Mouse (Mus musculus) left cerebral cortex, adult 9 months (tissue): ENCODE data around the gene Cct5.
A peak's percentile ranks its signal among the peaks of the same experiment; 100 is the strongest.
"Not testable (repeated sequence)": the region's sequence is repeated elsewhere in the genome, so short reads cannot be mapped to it uniquely, and the experiment has no call there.

ENCODE experiments used
- DNase-seq, 2 experiments: peaks; one replicate each; pipeline ENCODE4 v3.0.0; 2022; ENCODE audit warnings: low spot score in 2 of 2

The Cct5 gene

DNA sequence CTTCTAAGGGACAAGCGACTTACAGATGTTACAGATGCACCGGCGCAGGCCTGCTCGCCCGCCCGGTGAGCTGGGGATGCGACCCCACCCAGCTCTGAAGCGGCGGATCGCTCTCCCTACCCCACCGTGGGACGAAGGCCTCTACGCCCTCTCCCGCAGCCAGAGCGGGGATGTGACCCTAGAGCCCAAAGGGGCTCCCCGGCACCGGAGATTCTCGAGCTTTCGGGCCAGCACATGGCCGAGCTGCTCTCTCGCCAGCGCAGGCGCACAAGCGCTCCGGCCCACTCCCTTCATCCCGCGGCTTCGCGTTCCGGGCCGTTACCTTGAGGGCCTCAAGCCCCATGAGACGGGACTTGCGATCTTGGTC is 342 bp downstream of the Cct5 start:
- DNase-seq, result no peak

DNA sequence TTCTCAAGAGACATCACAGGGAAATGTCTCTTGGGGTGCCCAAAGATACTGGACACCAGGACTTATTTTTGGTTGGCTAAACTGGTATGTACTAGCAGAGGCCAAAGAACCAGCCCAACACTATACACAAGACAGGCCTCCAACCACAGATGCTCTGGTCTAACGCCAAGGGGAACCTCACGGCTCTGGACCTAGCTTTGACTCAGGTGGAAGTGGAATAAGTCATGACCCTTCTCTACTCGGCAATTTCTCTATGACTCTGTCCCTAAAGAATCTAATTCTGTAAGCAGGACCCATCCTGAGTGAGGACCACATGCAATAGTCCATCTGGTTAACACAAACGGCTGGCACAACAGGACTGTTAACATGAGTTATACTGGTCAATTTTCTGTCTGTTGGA is 1.8 kb downstream of the Cct5 start:
- no peak for DNase-seq

DNA sequence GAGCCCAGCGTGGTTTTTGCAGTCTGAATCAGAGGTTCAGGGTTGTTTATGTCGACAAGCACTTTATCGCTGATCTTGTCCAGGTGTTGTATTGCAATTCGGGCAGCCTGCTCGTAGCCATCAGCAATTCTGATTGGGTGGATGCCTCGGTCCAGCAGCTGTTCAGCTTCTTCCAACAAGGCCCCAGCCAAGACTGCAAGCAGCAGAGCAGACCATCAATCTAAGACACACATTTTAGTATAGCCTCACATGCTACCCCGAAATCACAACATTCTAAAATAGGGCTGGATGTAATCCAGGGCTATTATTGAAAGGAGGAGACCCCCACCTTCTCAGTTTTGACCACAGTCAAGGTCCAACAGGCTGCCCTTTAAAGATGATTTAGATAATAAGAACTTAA is 6.0 kb downstream of the Cct5 start:
- DNase-seq, result no peak

DNA sequence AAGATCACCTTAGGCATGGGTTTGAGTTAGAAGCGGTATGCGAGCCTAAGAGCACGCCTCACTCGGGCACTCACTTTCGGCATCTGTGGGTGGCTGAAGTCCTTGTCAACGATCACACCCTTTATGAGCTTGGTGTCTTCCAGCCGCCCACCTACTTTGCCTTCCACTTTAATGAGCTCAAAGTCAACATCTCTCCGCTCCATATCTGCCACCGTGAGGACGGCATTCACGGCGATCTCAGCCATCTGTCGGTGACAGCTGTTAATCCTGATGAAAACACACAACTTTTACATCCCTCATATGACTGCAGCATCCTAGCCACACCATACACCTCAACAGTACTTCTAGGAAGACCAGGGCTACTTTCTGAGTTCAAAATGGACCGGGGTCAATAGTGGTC is 7.3 kb downstream of the Cct5 start:
- peak in 1 of 2 experiments; percentile 34 for DNase-seq

DNA sequence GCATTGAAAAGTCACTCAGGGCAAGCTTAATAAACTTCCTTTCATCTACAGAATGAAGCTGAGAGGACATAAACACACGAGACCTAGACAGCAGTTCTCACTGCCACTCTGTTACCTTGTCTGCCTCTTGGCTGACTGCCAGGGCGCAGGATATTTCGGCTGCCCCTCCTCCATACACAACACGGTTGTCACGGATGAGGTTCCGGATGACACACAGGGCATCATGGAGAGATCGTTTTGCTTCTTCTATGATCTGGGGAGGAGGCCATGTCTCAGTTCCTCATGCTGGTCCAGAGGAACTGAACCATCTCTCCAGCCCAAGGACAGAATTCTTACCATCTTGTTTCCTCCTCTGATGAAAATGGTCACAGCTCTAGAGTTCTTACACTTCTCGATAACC is 9.1 kb downstream of the Cct5 start:
- no peak for DNase-seq

DNA sequence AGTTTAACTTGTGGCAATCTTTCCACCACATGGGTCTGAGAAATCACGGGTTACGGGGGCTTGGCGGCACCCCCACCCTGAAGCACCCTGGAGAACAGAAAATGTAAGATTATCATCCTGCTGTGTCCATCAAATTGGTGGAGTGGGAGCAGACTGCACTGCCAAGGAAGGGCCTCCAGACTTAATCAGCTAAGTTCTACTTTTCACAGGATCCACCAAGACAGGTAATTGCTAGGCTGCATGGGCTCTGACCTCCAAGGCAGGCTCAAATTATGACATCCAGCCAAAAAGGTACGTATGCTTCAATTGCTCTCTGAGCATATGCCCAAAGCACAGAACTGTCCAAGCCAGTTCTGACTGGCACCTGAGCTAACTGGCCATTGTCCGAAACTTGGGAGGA is 11.4 kb downstream of the Cct5 start:
- no peak for DNase-seq

DNA sequence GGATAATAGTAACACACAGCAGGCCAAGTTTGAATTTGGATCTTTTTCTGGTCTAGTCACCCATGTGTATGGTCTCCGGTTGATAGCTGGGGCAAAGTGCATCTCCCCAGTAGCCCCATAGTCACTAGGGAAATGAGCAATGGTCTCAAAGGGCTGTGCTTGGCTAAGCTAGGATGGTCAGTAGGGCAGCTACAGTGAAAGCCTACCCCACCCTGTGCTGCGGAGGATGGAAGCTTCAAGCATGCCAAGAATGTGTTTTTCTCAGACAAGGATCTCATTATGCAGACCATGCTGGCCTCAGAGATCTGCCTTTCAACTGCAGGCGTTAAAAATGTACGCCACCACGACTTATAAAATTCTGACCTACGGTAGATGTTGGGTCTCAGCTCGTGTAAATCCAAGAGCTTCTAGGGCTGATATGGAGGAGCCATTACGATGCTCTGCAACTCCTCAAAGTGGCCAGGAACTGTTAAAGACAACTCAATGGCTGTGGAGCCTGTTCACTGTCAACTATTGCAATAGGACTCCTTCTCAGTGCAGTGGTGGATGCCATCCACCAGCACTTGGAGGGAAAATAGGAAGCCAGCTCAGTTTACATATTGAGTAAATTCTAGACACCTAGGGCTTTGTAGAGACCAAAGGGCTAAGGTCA is 12.5 kb downstream of the Cct5 start:
- no peak for DNase-seq

DNA sequence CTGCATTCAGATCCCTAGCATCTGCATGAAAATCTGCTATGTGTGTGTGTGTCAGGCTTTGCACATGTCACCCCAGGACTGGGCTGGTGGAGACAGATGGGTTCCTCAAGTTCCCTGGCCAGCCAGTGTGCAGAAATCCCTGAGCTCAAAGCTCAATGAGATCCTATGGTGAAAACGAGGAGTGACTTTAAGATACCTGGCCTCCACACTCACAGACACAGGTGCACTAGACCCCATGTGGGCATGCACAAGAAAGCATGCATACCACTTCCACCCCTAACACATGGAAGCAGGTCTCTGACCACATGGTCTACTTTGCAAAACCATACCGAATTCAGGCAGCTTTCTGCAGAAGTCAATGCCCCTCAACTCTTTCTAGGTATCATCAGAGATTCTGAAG is 13.8 kb downstream of the Cct5 start:
- no peak for DNase-seq

DNA sequence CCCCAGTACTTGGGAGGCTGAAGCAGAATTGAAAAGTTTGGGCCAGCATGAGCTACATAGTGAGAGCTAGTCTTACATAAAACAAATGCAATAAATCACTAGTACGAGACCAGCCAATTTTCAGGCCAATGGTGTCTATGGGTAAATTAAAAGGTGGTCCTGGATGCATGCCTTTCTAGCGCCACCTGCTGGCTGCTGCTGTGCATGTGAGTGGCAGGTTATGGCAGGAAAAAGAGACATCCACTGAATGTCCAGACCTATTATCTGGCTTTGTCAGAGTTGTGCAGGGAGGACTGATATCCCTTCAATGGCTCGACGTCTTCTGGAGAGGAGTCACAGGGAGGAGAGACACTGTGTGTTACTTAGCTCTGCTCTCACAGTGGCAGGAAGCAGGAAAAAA is 15.1 kb downstream of the Cct5 start:
- DNase-seq, result peak in 1 of 2 experiments; percentile 93

DNA sequence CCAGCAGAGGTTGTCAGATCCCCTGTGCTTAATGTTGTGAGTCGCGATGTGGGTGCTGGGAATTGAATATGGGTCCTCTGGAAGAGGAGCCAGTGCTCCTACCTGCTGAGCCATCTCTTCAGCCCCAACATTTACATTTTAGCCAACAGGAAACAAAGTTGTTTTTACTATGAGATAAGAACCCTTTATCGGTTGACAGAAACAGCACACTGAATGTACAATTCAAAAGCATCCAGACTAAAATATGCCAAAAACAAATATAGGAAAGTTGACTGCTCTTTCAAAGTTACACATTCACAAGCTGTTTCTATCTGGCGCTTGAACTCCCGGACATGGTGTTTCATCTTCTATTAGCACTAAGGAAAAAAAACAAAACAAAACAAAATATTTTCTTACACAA is 15.5 kb downstream of the Cct5 start:
- DNase-seq, result no peak

DNA sequence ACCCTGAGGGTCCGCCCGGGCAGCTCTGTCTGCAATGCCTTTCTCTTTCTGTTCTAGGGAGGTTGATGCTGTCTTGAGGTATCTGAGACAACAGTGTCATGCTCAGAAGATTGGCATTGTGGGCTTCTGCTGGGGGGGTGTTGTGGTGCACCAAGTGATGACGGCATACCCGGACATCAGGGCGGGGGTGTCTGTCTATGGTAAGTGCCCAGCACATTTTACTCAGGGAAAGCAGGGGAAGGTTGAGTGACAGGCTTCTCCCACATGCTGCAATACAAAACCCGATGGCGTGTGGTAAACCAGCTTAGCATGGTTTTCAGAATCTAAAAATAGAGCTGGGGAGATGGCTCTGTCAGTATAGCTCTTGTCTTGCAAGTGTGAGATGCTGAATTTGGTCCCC is 16.4 kb downstream of the Cct5 start:
- DNase-seq, result peak in 1 of 2 experiments; percentile 34

DNA sequence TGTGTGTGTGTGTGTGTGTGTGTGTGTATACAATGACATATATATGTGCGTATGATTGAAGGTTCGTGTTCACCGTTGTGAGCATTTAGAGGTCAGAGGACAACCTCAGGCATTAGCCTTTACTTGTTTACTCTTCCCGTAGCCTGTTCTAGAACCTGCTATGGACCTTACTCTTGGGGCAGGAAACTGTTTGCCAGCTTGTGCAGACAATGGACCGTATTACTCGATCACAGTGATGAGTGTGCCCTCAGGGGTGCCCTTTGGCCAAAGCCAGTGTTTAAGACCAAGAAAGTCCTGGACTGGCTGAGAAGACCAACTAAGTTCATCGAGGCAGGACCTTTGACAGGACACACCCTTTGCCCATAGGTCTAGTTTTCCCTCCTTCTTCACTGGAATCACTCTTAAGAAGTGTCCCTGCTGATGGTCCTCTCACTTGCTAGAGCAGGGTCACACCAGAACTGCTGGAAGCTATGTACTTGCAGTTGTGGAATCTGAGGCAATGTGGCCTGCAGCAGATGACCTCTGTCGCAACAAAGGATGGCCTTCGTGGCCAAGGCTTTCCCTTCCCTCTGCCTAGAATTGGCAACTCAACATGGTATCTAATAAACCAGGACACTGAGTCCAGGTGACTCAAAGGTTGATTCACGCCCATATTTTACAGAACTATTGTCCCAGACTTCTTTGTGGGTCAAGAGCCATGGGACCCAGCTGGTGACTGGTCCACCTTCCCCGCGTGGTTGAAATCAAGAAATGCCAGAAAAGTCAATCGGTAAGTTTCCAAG is 18.1 kb downstream of the Cct5 start:
- no peak for DNase-seq

DNA sequence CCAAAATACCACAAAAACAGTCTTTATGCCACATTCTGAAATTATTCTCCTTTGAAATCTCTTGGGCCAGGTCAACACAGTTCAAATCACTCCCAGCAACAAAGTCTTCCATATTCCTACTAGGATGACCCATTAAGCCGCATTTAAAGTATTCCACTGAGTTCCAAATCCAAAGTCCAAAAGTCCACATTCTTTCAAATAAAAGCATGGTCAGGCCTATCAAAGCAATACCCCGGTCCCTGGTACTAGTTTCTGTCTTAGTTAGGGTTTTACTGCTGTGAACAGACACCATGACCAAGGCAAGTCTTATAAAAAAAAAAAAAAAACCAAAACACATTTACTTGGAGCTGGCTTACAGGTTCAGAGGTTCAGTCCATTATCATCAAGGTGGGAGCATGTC is 20.5 kb downstream of the Cct5 start:
- not testable (repeated sequence) for DNase-seq

DNA sequence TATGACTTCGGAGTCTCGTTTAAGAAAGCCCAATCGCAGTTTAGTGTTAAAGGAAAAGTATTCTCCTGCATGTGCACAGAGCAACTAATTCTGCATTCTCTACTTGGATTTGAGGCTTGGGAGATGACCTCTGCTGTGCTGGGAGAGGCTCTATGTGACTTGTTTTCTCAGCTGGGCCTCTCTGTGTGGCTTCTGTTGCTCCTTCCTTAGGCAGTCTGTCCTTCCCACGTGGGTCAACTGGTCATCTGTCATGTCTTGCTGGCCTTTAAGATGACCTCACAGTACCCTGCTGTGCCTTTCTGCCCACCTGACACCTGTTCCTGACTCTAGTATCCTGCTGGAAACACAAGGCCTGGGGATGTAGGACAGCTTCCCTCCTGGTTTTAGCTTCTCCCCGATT is 25.5 kb downstream of the Cct5 start:
- no peak for DNase-seq

DNA sequence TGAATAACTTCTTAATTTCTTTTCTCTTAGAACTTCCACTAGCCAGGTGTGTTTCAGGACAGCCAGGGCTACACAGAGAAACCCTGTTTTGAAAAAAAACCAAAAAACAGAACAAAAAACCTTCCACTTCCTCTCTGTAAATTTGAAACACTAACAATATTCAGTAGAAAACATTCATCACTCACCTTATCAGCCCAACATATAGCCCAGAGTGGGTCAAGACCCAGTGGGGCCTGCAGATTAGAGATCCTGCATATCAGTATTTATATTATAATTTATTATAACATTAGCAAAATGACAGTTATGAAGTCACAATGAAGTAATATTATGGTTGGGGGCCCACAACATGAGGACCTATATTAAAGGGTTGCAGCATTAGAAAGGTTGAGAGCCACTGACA is 27.9 kb downstream of the Cct5 start:
- DNase-seq, result no peak

DNA sequence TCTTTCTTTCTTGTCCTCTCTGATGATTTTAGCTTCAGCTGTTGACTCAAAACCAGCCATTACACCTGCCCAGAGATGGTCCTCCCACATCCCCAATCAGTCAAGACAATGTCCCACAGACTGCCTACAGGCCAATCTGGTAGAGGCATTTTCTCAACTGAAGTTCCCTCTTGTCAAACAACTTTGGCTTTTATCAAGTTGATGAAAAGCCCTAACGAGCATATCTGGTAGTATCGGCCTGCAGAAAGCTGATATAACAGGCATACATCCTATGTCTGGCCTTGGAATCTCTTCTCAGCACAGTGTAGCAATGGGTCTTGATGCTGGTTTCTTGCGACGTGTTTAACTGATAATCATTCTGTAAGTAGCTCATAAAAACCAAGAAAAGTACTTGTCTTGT is 28.3 kb downstream of the Cct5 start:
- DNase-seq, result no peak

DNA sequence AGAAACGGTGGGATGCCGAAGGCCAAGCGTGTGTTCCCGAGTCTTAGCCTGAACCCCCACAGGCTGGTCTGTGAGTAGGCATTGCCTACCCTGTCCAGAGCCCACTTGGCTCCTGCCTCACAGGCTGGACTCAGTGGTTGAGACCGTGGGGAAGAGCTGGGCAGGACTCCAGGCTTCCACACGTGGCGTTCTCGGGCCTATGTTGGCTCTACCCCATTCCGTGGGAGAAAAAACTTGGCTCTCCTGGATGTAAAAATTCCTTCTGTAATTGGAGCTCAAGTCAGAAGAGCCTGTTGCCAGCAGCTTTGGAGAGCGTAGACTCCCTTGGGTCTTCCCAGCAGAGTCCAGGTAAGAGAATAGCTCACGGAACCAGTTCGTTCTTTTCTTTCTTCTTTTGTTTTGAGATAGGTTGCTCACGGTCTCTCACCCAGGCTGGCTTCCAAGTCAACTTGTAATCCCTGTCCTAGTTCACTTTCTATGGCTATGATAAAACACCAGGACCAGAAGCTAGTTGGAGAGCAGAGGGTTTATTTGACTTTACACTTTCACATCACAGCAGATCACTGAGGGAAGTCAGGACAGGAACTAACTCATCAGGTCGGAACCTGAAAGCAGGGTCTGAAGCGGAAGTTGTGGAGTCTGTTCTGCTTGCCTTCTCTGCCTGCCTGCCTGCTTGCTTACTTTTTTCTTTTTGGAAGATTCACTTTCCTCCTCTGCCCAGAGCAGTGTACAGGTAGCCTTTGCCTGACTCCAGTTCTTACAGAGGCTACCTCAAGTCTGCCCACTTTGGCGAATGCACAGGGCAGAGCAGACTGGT is 29.5 kb downstream of the Cct5 start:
- peak in 1 of 2 experiments; percentile 63 for DNase-seq

DNA sequence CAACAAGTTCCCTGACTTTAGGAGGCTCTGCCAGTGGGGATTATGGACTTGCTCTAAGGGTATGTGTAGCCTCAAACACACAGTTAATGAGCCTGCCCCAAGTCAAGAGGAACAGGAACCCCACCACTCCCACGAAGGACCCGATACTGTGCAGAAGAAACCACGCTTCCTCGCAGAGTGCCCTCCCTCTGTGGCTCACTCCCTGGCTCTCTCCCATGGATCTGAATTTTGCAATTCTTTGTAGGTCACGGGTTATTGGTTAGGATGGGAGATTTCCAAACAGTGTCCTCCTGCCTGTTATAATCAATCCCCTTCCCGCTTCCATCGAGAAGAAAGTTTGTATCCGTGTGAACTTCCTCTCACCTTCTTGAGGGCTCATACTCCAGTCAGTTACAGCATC is 30.6 kb downstream of the Cct5 start:
- DNase-seq, result no peak

DNA sequence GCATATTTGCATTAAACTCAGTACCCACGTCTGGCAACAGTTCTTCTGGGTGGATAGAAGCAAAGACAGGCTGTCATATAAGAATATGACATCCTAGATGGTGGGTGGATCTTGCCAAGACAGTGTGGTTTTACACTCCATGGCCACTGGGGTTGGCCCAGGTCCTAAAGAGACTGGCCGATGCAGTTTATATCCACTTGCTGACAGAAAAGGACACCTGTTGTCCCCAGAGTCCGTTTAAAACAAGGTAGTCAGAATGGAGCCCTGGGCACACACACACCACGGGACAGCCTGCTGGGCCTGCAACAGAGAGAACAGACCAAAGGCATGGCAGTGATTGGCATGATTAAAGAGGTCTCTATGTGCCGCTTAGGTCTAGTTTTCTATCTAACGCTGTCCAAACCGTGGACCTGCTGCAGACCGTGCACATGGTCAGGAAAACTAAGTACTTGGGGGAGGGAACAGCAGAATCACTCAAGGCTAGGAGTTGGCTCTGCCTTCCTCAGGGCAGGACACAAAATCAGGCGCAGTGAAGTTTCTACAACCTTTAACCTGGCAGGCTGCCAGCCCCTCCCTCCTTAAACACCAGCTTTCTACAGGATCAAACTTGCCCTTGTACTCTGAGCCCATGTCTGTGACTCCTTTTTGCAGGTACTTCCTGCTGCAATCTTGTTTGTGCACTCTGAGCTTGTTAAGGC is 32.1 kb downstream of the Cct5 start:
- no peak for DNase-seq

DNA sequence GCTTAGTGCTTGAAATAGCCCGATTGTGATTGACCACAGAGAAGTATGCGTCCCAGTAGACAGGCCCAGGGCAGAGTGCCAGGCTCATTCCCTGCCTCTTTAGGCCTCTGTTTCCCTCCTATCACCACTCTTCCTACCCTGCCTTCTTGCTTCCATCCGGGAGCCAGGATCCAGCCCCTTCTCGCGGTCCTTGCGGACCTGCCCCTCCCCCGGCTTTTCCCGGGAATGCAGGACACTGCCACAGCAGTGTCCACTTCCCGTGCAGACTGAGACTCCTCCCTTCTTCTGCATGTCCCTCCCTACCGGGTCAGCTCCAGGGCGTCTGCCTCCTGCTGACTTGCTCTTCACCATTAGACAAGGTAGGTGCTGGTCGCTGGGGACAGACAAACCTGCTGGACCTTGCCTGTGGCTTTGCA is 33.0 kb downstream of the Cct5 start:
- no peak for DNase-seq

DNA sequence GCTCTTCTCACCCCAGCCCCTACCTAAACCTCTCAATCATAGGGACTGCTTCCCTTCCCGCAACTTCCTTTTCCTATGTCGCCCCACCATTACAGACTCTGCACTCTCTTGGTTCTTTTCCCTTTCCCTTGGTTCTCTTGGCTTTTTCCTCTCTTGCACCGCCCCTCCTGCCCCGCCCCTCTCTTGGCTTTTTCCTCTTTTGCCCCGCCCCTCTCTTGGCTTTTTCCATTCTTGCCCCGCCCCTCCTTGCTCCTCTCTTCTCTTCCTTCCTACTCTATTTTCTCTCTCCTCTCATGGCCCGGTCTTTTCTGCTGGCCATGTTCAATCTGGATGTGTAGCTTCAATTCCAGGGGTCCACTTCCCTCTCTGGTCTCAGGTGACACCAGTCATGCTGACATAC is 34.2 kb downstream of the Cct5 start:
- no peak for DNase-seq

DNA sequence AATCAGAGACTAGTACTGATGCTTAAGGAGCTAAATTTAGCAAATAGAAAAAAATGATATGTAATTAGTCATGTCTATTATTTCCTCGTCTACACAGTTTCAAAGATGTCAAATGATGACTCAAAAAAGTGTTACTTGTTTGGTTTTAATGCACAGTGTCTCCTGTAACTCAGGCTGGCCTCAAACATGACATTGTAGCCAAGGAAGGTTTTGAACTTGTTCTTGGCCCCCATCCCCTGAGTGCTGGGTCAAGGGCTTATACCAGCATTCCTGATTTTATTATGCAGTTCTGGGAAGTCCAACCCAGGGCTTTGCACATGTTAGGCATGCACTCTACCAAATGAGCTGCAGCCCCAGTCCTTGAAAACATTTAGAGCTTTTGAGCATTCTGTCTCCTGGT is 35.8 kb downstream of the Cct5 start:
- DNase-seq, result no peak
